16 mouse cellular contexts compared by ENCODE assay signal in the genomic region with DNA sequence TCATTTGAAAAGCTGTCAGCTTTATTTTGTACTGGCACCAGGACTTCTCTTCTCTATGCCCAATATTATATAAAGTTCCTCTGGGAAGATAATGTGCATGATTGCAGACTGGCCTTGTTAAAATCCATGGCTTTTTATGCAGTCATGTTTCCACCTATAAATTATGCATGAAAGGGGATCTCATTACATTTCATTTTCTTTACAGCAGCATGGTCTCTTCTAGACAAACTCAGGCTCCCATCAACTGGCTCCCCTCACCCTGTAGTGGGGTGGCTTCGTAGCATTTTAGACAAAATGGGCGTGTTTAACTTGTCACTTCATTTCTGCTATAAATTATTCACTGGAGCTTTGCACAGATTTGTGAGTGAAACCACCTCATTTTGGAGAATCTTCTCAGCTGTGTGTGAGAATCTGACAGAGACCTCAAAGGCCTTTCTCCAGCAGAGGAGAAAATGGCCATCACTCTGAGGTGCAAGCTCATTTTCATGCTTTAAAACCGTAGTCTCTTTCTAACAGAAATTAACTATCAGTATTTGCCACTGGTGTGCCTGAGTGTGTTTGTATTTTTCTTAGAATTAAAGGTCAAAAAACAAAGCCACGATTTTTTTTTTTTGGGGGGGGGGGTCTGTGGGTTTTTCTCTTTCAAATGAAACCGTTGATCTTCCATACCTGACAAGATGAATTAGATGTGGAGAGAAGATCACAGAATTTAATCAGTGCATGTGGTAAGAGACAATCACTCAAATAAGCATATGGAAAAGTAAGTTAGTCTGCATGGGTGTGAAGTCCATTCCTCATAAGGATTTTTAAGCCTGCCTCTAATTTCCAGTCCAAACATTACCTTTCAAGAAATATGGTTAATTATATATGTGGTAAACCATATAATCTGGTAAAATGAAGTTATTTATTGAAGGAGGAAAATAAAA.
DNase-seq lines count a peak whose midpoint lies in the region; ATAC-seq lines count a peak whose summit lies in the region.
"Had no signal": no experiment of that assay in that cellular context is flagged by ENCODE, and none has a peak within 500 bp of the region (broad histone marks: within the 10 kb centered on the region; RNA-seq: fewer than 3 reads in every experiment).

No protein-coding gene starts in this region.

- no peak overlapping the region for H3K4me2 ChIP-seq in forebrain, embryonic 13.5 days
- no peak overlapping the region for H3K4me2 ChIP-seq in neural tube, embryonic 12.5 days (replicated peaks)

- WGBS in forebrain, embryonic 13.5 days: 60% methylated on average over 5 of the region's 5 CpGs
- 37% methylated on average over 5 of the region's 5 CpGs for whole genome bisulfite sequencing in neural tube, embryonic 12.5 days

- H3K4me3 ChIP-seq in forebrain, embryonic 13.5 days: no peak overlapping the region
- no peak overlapping the region for H3K4me3 ChIP-seq in neural tube, embryonic 12.5 days

- no peak overlapping the region for H3K27ac ChIP-seq in forebrain, embryonic 13.5 days
- no peak overlapping the region for H3K27ac ChIP-seq in neural tube, embryonic 12.5 days
- H3K27ac ChIP-seq: liver, embryonic 14.5 days had no signal

- no peaks in the 10 kb centered on the region for H3K4me1 ChIP-seq in forebrain, embryonic 13.5 days
- no peaks in the 10 kb centered on the region for H3K4me1 ChIP-seq in neural tube, embryonic 12.5 days

- intact Hi-C loops in left cerebral cortex, postnatal 36 days (cut with DNase I): no loop called here

- no peak overlapping the region for H3K9ac ChIP-seq in forebrain, embryonic 13.5 days
- no peak overlapping the region for H3K9ac ChIP-seq in neural tube, embryonic 12.5 days
- H3K9ac ChIP-seq: liver, embryonic 14.5 days had no signal

- peak; percentile 2 for DNase-seq in brain, adult 2 months (ENCODE audit: low read depth, low spot score)
- DNase-seq in mesoderm, embryonic 11.5 days (ENCODE audit: low read depth, low spot score): peak; percentile 19
- DNase-seq in left cerebral cortex, postnatal 36 days (ENCODE audit: low spot score in 2 of 2): no peak
- DNase-seq in layer of hippocampus, adult 8-10 months (ENCODE audit: low spot score in 2 of 2): no peak
- DNase-seq: adrenal gland, adult 2 months; cerebellum, adult 8-10 months; heart, adult 11 months; kidney, adult 18-20 months; kidney, postnatal 4 days; layer of hippocampus, postnatal 36 days; lung, postnatal 14 days; right cerebral cortex, postnatal 14 days had no signal

- H3K27me3 ChIP-seq in forebrain, embryonic 13.5 days: no peaks in the 10 kb centered on the region
- no peaks in the 10 kb centered on the region for H3K27me3 ChIP-seq in neural tube, embryonic 12.5 days (replicated peaks)

- ATAC-seq in forebrain, embryonic 13.5 days: peak; percentile 88
- ATAC-seq in neural tube, embryonic 12.5 days (ENCODE audit: low FRiP score, low read depth): peak; percentile 84
- no peak for ATAC-seq in frontal cortex, adult (ENCODE audit: low TSS enrichment)

- H3K9me3 ChIP-seq in forebrain, embryonic 13.5 days (replicated peaks): no peaks in the 10 kb centered on the region
- H3K9me3 ChIP-seq in neural tube, embryonic 12.5 days: no peaks in the 10 kb centered on the region

- no peaks in the 10 kb centered on the region for H3K36me3 ChIP-seq in forebrain, embryonic 13.5 days (ENCODE audit: poor library complexity, severe bottlenecking)
- no peaks in the 10 kb centered on the region for H3K36me3 ChIP-seq in neural tube, embryonic 12.5 days

Comparison
In these comparisons a context has a peak if more than half of its experiments do, and no peak if none do; other contexts are left out.
1. DNase-seq: peak in brain, adult 2 months (single experiment) and mesoderm, embryonic 11.5 days (single experiment); none in left cerebral cortex, postnatal 36 days (0 of 2) and layer of hippocampus, adult 8-10 months (0 of 2).